Mouse (Mus musculus) kidney, embryonic 15.5 days (tissue): ENCODE measurements around the gene Smyd4. TPM values are rescaled to one million over a fixed set of nuclear protein-coding genes. Genes with fewer than 3 reads are reported as not detected.

Source experiments
- ATAC-seq: fragments of 200-750 bp; cut with Nextera tagmentation; replicated peaks from 2 replicates; pipeline ENCODE4 v1.8.0; 2017; ENCODE audit warnings: moderate TSS enrichment; ENCODE audit not compliant: low FRiP score
- H3K27ac ChIP-seq: fragments of 300-500 bp; sonication (generic); 2 replicates; pipeline ENCODE4 v1.5.1; 2015; ENCODE audit warnings: mild to moderate bottlenecking, inconsistent platforms
- H3K27me3 ChIP-seq: fragments of 300-500 bp; sonication (generic); 2 replicates; pipeline ENCODE4 v1.6.1; 2015; ENCODE audit warnings: inconsistent platforms
- H3K36me3 ChIP-seq: fragments of 300-500 bp; sonication (generic); 2 replicates; pipeline ENCODE4 v1.6.1; 2015; ENCODE audit warnings: inconsistent platforms
- H3K4me1 ChIP-seq: fragments of 300-500 bp; sonication (generic); 2 replicates; pipeline ENCODE4 v1.6.1; 2015; ENCODE audit warnings: inconsistent platforms
- H3K4me2 ChIP-seq: fragments of 300-500 bp; sonication (generic); 2 replicates; pipeline ENCODE4 v1.6.1; 2015; ENCODE audit warnings: moderate library complexity, mild to moderate bottlenecking, inconsistent platforms
- H3K4me3 ChIP-seq: fragments of 300-500 bp; sonication (generic); replicated peaks from 2 replicates; pipeline ENCODE4 v1.5.1; 2015; ENCODE audit warnings: mild to moderate bottlenecking, inconsistent platforms
- H3K9ac ChIP-seq: fragments of 300-500 bp; sonication (generic); 2 replicates; pipeline ENCODE4 v1.6.1; 2015; ENCODE audit warnings: mild to moderate bottlenecking, inconsistent platforms
- H3K9me3 ChIP-seq: fragments of 300-500 bp; sonication (generic); replicated peaks from 2 replicates; pipeline ENCODE4 v1.6.1; 2016; ENCODE audit warnings: inconsistent platforms
- WGBS: fragments of 180-500 bp; shearing (Covaris S2); methylation state at CpG from one replicate; pipeline ENCODE4 v1.1.7; 2015; ENCODE audit warnings: mixed read lengths; 5-methylcytosine and 5-hydroxymethylcytosine counted together
- polyA plus RNA-seq: library from polyadenylated mRNA; unstranded; fragments of >200 nt; fragmentation: Nextera tagmentation; extraction: Ambion mirVana; gene quantifications from 2 replicates; pipeline ENCODE4 v1.2.1, GENCODE M21; 2015

Gene Smyd4
- polyA plus RNA-seq, 1 experiment from 2014 or later, result 15.2 TPM

- Histone ChIP-seq H3K9ac (no peak overlapping the region), H3K4me3 (no peak overlapping the region), H3K36me3 (peaks cover 20% of the 10 kb centered on the region), H3K4me1 (peaks cover 17% of the 10 kb centered on the region), H3K27me3 (no peaks in the 10 kb centered on the region), H3K27ac (no peak overlapping the region), H3K9me3 (no peaks in the 10 kb centered on the region), H3K4me2 (no peak overlapping the region)
- WGBS, result 94% methylated on average over 2 of the region's 2 CpGs
- ATAC-seq, result no peak
Observed at GRCm38 (mm10) chr11:75324433-75324832, 23.8 kb upstream of the Smyd4 start.

- no peak overlapping the region for H3K4me2 ChIP-seq
- no peak overlapping the region for H3K4me3 ChIP-seq
- no peaks in the 10 kb centered on the region for H3K9me3 ChIP-seq
- WGBS, result 49% methylated on average over 16 of the region's 16 CpGs
- peaks cover 29% of the 10 kb centered on the region for H3K36me3 ChIP-seq
- H3K9ac ChIP-seq, result no peak overlapping the region
- 0 out of 2 replicates have a peak overlapping the region, but pooled peaks have one; percentile 4 for H3K27ac ChIP-seq
- H3K27me3 ChIP-seq, result no peaks in the 10 kb centered on the region
- ATAC-seq, result no peak
- H3K4me1 ChIP-seq, result peaks cover 17% of the 10 kb centered on the region
Observed at GRCm38 (mm10) chr11:75325116-75325968, 22.9 kb upstream of the Smyd4 start.

GRCm38 (mm10) chr11:75325969-75326311 lies 22.3 kb upstream of the Smyd4 start:
- no peaks in the 10 kb centered on the region for H3K27me3 ChIP-seq
- H3K9me3 ChIP-seq, result no peaks in the 10 kb centered on the region
- H3K4me1 ChIP-seq, result peaks cover 17% of the 10 kb centered on the region
- peaks cover 34% of the 10 kb centered on the region for H3K36me3 ChIP-seq
- WGBS, result 48% methylated on average over 7 of the region's 7 CpGs
- H3K27ac ChIP-seq, result 0 out of 2 replicates have a peak overlapping the region, but pooled peaks have one; percentile 4
- no peak for ATAC-seq
- H3K9ac ChIP-seq, result no peak overlapping the region
- no peak overlapping the region for H3K4me3 ChIP-seq
- H3K4me2 ChIP-seq, result no peak overlapping the region

GRCm38 (mm10) chr11:75336676-75337075 lies 11.6 kb upstream of the Smyd4 start:
- H3K27me3 ChIP-seq, result no peaks in the 10 kb centered on the region
- H3K4me3 ChIP-seq, result no peak overlapping the region
- no peak for ATAC-seq
- WGBS, result 67% methylated on average over 8 of the region's 8 CpGs
- H3K27ac ChIP-seq, result no peak overlapping the region
- no peaks in the 10 kb centered on the region for H3K9me3 ChIP-seq
- H3K4me2 ChIP-seq, result no peak overlapping the region
- no peaks in the 10 kb centered on the region for H3K4me1 ChIP-seq
- H3K9ac ChIP-seq, result no peak overlapping the region
- peaks cover 87% of the 10 kb centered on the region for H3K36me3 ChIP-seq

- no peak overlapping the region for H3K4me3 ChIP-seq
- H3K27me3 ChIP-seq, result no peaks in the 10 kb centered on the region
- 87% methylated on average over 7 of the region's 7 CpGs for WGBS
- no peak for ATAC-seq
- H3K4me2 ChIP-seq, result no peak overlapping the region
- H3K4me1 ChIP-seq, result no peaks in the 10 kb centered on the region
- peaks cover 84% of the 10 kb centered on the region for H3K36me3 ChIP-seq
- H3K9ac ChIP-seq, result no peak overlapping the region
- no peak overlapping the region for H3K27ac ChIP-seq
- H3K9me3 ChIP-seq, result no peaks in the 10 kb centered on the region
Observed at GRCm38 (mm10) chr11:75337246-75337645, 11.0 kb upstream of the Smyd4 start.

- Histone ChIP-seq H3K36me3 (peaks cover 63% of the 10 kb centered on the region), H3K9me3 (no peaks in the 10 kb centered on the region), H3K4me2 (no peak overlapping the region), H3K4me1 (peaks cover 11% of the 10 kb centered on the region), H3K27me3 (no peaks in the 10 kb centered on the region), H3K9ac (no peak overlapping the region), H3K4me3 (no peak overlapping the region), H3K27ac (no peak overlapping the region)
- no peak for ATAC-seq
- 86% methylated on average over 14 of the region's 14 CpGs for WGBS
Observed at GRCm38 (mm10) chr11:75340076-75340475, 8.2 kb upstream of the Smyd4 start.

- peaks cover 56% of the 10 kb centered on the region for H3K36me3 ChIP-seq
- no peak overlapping the region for H3K27ac ChIP-seq
- H3K4me2 ChIP-seq, result no peak overlapping the region
- H3K4me3 ChIP-seq, result no peak overlapping the region
- no peaks in the 10 kb centered on the region for H3K27me3 ChIP-seq
- H3K9ac ChIP-seq, result no peak overlapping the region
- peaks cover 11% of the 10 kb centered on the region for H3K4me1 ChIP-seq
- no peak for ATAC-seq
- WGBS, result 88% methylated on average over 12 of the region's 12 CpGs
- H3K9me3 ChIP-seq, result no peaks in the 10 kb centered on the region
Observed at GRCm38 (mm10) chr11:75340698-75341345, 7.4 kb upstream of the Smyd4 start.

- Histone ChIP-seq H3K27me3 (no peaks in the 10 kb centered on the region), H3K4me2 (no peak overlapping the region), H3K4me1 (peaks cover 28% of the 10 kb centered on the region), H3K9ac (no peak overlapping the region), H3K36me3 (peaks cover 37% of the 10 kb centered on the region), H3K27ac (no peak overlapping the region), H3K9me3 (no peaks in the 10 kb centered on the region), H3K4me3 (no peak overlapping the region)
- WGBS, result 87% methylated on average over 2 of the region's 2 CpGs
- no peak for ATAC-seq
Observed at GRCm38 (mm10) chr11:75343096-75343495, 5.1 kb upstream of the Smyd4 start.

- no peak overlapping the region for H3K9ac ChIP-seq
- H3K4me1 ChIP-seq, result peaks cover 34% of the 10 kb centered on the region
- no peaks in the 10 kb centered on the region for H3K27me3 ChIP-seq
- H3K27ac ChIP-seq, result peak overlapping the region; percentile 37; the same call in 1 of the 2 replicates
- H3K36me3 ChIP-seq, result peaks cover 27% of the 10 kb centered on the region
- no peaks in the 10 kb centered on the region for H3K9me3 ChIP-seq
- H3K4me2 ChIP-seq, result no peak overlapping the region
- ATAC-seq, result no peak
- H3K4me3 ChIP-seq, result no peak overlapping the region
- 51% methylated on average over 2 of the region's 2 CpGs for WGBS
Observed at GRCm38 (mm10) chr11:75344163-75344562, 4.1 kb upstream of the Smyd4 start.

- Histone ChIP-seq H3K27me3 (no peaks in the 10 kb centered on the region), H3K36me3 (peaks cover 22% of the 10 kb centered on the region), H3K9me3 (no peaks in the 10 kb centered on the region), H3K4me1 (peaks cover 36% of the 10 kb centered on the region), H3K27ac (peak overlapping the region; percentile 37; the same call in 1 of the 2 replicates), H3K4me2 (no peak overlapping the region), H3K4me3 (no peak overlapping the region), H3K9ac (no peak overlapping the region)
- 83% methylated on average over 5 of the region's 5 CpGs for WGBS
- ATAC-seq, result no peak
Observed at GRCm38 (mm10) chr11:75344716-75345115, 3.5 kb upstream of the Smyd4 start.

GRCm38 (mm10) chr11:75346556-75347187 lies 1.6 kb upstream of the Smyd4 start:
- peak overlapping the region; percentile 78 for H3K4me3 ChIP-seq
- no peaks in the 10 kb centered on the region for H3K9me3 ChIP-seq
- H3K36me3 ChIP-seq, result peaks cover 3% of the 10 kb centered on the region; the same call in 1 of the 2 replicates
- H3K27ac ChIP-seq, result no peak overlapping the region
- H3K4me1 ChIP-seq, result peaks cover 41% of the 10 kb centered on the region
- H3K9ac ChIP-seq, result peak overlapping the region; percentile 21
- H3K27me3 ChIP-seq, result no peaks in the 10 kb centered on the region
- peak overlapping the region; percentile 90 for H3K4me2 ChIP-seq
- WGBS, result 52% methylated on average over 4 of the region's 4 CpGs
- ATAC-seq, result no peak

GRCm38 (mm10) chr11:75347188-75347585 lies 1.0 kb upstream of the Smyd4 start:
- Histone ChIP-seq H3K27ac (no peak overlapping the region), H3K4me2 (peak overlapping the region; percentile 90), H3K9me3 (no peaks in the 10 kb centered on the region), H3K36me3 (no peaks in the 10 kb centered on the region), H3K4me1 (peaks cover 41% of the 10 kb centered on the region), H3K9ac (peak overlapping the region; percentile 82), H3K27me3 (no peaks in the 10 kb centered on the region), H3K4me3 (peak overlapping the region; percentile 78)
- WGBS, result 42% methylated on average over 10 of the region's 10 CpGs
- ATAC-seq, result no peak
